Mouse (Mus musculus) small intestine, adult 2 months (tissue): Measurements from ENCODE around the gene Nectin2. TPM values are rescaled to one million over a fixed set of nuclear protein-coding genes. Genes with fewer than 3 reads are reported as not detected.
A peak's percentile ranks its signal among the peaks of the same experiment; 100 is the strongest.

ENCODE experiments used
- H3K27ac ChIP-seq: fragments of 200-500 bp; 2 replicates; pipeline ENCODE4 v1.5.1; 2012; ENCODE audit warnings: low read depth, low read length, control low read depth, inconsistent platforms; ENCODE audit not compliant: insufficient read depth
- H3K27me3 ChIP-seq: fragments of 200-500 bp; 2 replicates; pipeline ENCODE4 v1.6.1; 2012; ENCODE audit warnings: mild to moderate bottlenecking, moderate library complexity, low read length, inconsistent platforms; ENCODE audit not compliant: control insufficient read depth, insufficient read depth
- H3K36me3 ChIP-seq: fragments of 200-500 bp; 2 replicates; pipeline ENCODE4 v1.6.1; 2012; ENCODE audit warnings: mild to moderate bottlenecking, low read length, control low read depth, inconsistent platforms; ENCODE audit not compliant: control insufficient read depth, insufficient read depth
- H3K4me1 ChIP-seq: fragments of 200-500 bp; 2 replicates; pipeline ENCODE4 v1.6.1; 2012; ENCODE audit warnings: low read length, inconsistent platforms, mixed read lengths; ENCODE audit not compliant: control insufficient read depth, insufficient read depth, insufficient read length
- H3K4me3 ChIP-seq: fragments of 200-500 bp; 2 replicates; pipeline ENCODE4 v1.5.1; 2012; ENCODE audit warnings: low read depth, mild to moderate bottlenecking, control low read depth, inconsistent platforms, low read length, moderate library complexity
- CTCF ChIP-seq: fragments of 200-500 bp; IDR thresholded peaks from 2 replicates; pipeline ENCODE4 v1.5.1; 2012; ENCODE audit warnings: low read depth, mild to moderate bottlenecking, control low read depth, inconsistent platforms, low read length, moderate library complexity, mixed read lengths; ENCODE audit not compliant: insufficient replicate concordance, insufficient read length; ENCODE audit errors: extremely low read depth
- POLR2A ChIP-seq: fragments of 200-500 bp; IDR thresholded peaks from 2 replicates; pipeline ENCODE4 v1.6.1; 2012; ENCODE audit warnings: low read depth, mild to moderate bottlenecking, control low read depth, inconsistent platforms, low read length, moderate library complexity
- WGBS: fragments of 180-500 bp; shearing (Covaris S2); methylation state at CpG from one replicate; pipeline ENCODE4 v1.1.7; 2018; 5-methylcytosine and 5-hydroxymethylcytosine counted together
- polyA plus RNA-seq: library from polyadenylated mRNA; depleted of rRNA; stranded (reverse); fragments of >200 nt; gene quantifications from 2 replicates; pipeline ENCODE4 v1.2.3, GENCODE M21; 2012; rRNA removed

The Nectin2 gene
- polyA plus RNA-seq, 1 experiment: 208 TPM

DNA sequence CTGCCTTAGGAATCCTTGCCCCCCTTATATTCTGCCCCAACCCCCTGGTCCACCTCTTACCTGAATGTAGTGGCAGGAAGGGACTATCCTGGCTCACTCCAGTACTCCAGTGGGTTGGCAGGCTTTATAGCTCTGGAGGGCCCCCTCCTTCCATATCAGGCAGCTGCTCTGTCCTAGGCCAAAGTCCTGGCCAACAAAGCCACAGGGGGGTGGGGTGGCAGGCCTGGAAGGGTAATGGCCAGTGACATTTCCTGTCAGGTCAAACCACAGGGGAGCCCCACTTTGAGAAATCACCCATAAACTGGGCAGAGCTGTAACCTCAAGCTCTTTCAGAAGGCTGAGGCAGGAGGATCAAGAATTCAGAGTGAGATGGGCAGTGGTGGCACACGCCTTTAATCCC, 73.6 kb downstream of the Nectin2 start:
- no peak for TF ChIP-seq POLR2A
- no peaks in the 10 kb centered on the region for H3K36me3 ChIP-seq
- peaks cover 37% of the 10 kb centered on the region for H3K4me1 ChIP-seq
- peak overlapping the region; percentile 82 for H3K27ac ChIP-seq
- H3K4me3 ChIP-seq: peak overlapping the region; percentile 52
- H3K27me3 ChIP-seq: no peaks in the 10 kb centered on the region
- 66% methylated on average over 1 of the region's 1 CpGs for WGBS

DNA sequence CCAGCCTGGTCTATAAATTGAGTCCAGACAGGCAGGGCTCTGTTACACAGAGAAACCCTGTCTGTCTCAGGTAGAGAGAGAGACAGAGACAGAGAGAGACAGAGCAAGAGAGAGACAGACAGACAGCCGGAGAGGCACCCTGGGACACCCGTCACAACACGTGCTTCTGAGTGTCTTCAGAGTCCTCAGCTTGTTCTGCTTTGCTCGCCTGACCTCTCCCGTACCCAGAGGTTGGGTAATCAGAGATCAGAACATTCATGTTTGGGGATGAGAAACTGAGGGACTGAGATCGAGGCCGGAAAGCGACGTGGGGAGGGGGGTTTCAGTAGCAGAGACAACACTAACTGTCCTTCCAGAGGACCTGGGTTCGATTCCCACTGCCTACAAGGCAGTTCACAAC, 74.5 kb downstream of the Nectin2 start:
- TF ChIP-seq POLR2A (no peak), CTCF (no peak)
- peaks cover 31% of the 10 kb centered on the region for H3K4me1 ChIP-seq
- H3K27ac ChIP-seq: peak overlapping the region; percentile 82
- H3K4me3 ChIP-seq: peak overlapping the region; percentile 51
- 78% methylated on average over 10 of the region's 10 CpGs for WGBS
- H3K27me3 ChIP-seq: no peaks in the 10 kb centered on the region
- no peaks in the 10 kb centered on the region for H3K36me3 ChIP-seq

DNA sequence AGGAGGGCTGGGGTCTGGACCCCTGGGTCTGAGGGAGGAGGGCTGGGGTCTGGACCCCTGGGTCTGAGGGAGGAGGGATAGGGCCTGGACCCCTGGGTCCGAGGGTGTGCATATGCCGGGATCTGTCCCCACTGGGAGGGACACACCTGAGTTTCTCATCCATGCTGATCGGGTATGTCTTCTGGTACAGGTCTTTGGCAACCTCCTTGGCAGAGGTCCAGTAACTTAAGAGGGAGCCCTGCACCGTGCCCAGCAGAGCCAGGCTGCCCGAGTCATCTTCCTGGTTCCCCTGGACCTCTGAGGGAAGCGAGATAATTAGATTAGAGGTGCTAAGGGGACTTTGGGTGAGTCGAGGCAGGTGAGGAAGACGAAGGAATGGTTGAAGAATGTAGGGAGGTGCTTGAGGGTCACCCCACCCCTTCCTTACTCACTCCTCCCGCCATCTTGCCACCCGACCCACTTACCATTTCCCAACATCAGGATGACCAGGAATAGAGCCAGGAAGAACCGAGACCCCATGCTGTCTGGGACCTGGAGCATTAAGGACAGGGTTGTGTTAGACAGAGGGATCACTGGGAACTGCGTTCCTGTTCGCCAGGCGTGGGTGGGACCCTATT, 77.1 kb downstream of the Nectin2 start:
- Histone ChIP-seq H3K27ac (no peak overlapping the region), H3K27me3 (no peaks in the 10 kb centered on the region), H3K4me3 (no peak overlapping the region), H3K4me1 (peaks cover 23% of the 10 kb centered on the region), H3K36me3 (no peaks in the 10 kb centered on the region)
- TF ChIP-seq CTCF (no peak), POLR2A (no peak)
- WGBS: 44% methylated on average over 14 of the region's 14 CpGs

DNA sequence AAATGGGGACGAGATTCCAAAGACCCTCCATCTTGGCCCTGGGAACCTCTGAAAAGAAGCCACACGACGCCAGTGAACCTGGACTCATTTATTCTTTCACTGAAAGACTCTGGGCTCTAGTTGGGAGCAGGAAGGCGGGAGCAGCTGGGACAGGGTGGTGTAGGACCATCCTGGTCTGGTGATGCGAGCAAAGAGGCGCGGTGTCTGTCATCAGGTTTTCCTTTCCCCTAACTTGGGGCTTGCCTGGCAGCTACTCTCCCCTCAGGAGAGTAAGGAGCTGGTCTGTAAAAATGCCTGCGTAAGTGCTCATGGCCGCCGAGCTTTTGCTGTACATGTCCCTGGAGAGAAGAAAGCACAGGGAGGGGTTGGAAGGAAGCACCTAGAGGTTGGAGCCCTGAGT, 78.8 kb downstream of the Nectin2 start:
- Histone ChIP-seq H3K27ac (no peak overlapping the region), H3K36me3 (no peaks in the 10 kb centered on the region), H3K4me3 (no peak overlapping the region), H3K4me1 (peaks cover 11% of the 10 kb centered on the region), H3K27me3 (no peaks in the 10 kb centered on the region)
- TF ChIP-seq CTCF (no peak), POLR2A (no peak)
- WGBS: 87% methylated on average over 10 of the region's 10 CpGs

DNA sequence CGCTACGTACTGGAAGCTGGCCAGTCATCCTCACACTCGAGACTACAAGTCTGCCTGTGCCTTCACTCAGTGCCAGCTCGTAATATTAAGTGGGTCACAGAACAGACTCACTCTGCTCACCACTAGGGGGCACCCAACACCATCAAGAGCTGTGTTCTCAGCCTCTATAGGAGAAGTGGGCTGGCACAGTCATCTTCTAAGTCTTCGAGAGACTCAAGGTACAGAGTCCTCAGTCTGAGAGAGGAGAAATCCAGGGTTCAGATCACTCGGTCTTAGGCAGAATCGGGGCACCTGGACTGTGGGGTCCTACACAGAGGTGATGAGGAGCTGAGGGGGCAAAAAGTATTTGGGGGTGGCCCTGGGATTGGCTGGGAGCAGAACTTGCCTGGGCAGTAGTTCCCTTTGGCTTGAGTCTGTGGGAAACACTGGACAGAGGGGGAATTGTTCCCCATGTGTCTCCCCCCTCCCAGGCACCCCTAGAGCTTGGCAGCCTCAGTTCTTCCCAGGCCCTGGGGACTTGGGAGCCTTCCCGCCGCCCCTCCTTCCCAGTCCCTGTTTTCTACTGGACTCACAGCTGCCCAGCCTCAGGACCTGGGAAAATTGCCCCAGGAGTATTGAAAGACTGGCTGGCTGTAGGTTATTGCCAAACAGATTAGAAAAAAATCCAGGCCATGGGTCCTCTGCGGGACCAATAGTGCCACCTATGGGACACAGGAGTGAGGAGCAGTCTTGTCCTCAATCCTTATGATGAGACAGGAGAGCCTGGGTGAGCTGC, 81.1 kb downstream of the Nectin2 start:
- peak overlapping the region; percentile 71 for H3K27ac ChIP-seq
- no peaks in the 10 kb centered on the region for H3K27me3 ChIP-seq
- 7% methylated on average over 10 of the region's 10 CpGs for WGBS
- peaks cover 4% of the 10 kb centered on the region; the same call in 1 of the 2 replicates for H3K4me1 ChIP-seq
- H3K4me3 ChIP-seq: peak overlapping the region; percentile 27
- no peaks in the 10 kb centered on the region for H3K36me3 ChIP-seq
- peak; percentile 88; the same call in 1 of the 2 replicates for TF ChIP-seq CTCF
- TF ChIP-seq POLR2A: no peak

DNA sequence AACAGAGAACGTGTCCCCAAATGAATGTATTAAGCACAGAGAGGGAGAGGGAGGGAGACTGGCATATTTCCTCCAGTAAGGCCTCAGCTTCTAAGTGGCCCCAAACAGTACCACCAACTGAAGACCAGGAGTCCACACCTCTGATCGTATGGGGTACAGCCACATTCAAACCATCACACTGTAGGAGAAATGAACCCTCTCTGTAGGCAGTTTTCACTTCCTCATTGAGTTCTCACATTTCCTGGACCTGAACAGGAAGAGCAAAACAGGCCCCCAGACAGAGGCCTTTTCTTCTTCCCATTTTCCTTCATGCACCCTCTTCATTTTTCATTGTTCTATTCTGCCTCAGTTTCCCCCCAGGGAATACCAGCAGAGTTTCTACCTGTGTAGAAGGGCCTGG, 82.8 kb downstream of the Nectin2 start:
- no peaks in the 10 kb centered on the region for H3K36me3 ChIP-seq
- H3K27ac ChIP-seq: 0 out of 2 replicates have a peak overlapping the region, but pooled peaks have one; percentile 5
- WGBS: 81% methylated on average over 2 of the region's 2 CpGs
- H3K4me3 ChIP-seq: no peak overlapping the region
- peaks cover 10% of the 10 kb centered on the region; the same call in 1 of the 2 replicates for H3K4me1 ChIP-seq
- no peaks in the 10 kb centered on the region for H3K27me3 ChIP-seq
- TF ChIP-seq POLR2A (no peak), CTCF (no peak)

DNA sequence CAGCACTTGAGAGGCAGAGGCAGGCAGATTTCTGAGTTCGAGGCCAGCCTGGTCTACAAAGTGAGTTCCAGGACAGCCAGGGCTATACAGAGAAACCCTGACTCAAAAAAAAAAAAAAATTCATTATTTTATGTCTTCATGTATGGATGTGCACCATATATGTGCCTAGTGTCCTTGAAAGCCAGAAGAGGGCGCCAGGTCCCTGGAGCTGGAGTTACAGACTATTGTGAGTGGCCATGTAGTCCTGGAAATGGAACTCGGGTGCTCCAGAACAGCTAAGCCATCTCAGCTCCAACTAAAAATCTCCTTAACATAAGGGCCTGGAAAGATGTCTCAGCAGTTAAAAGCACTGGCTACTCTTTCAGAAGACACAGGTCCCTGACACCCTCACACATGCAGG, 83.5 kb downstream of the Nectin2 start:
- WGBS: 81% methylated on average over 3 of the region's 3 CpGs
- no peak overlapping the region for H3K4me3 ChIP-seq
- no peaks in the 10 kb centered on the region for H3K27me3 ChIP-seq
- peak; percentile 23; the same call in 1 of the 2 replicates for TF ChIP-seq CTCF
- TF ChIP-seq POLR2A: no peak
- peaks cover 10% of the 10 kb centered on the region; the same call in 1 of the 2 replicates for H3K4me1 ChIP-seq
- no peak overlapping the region for H3K27ac ChIP-seq
- H3K36me3 ChIP-seq: peaks cover 1% of the 10 kb centered on the region

Other genes with a start within 250 kb of the Nectin2 start
- 11.9 and 24.9 TPM in 2 replicates for gene Bloc1s3, start 242.1 kb downstream of the Nectin2 start, polyA plus RNA-seq
- 56.3 and 120 TPM in 2 replicates for gene Trappc6a, start 242.1 kb downstream of the Nectin2 start, polyA plus RNA-seq
- gene Nkpd1, start 232.6 kb downstream of the Nectin2 start, polyA plus RNA-seq: 0.23 and 0.43 TPM in 2 replicates
- gene Ppp1r37, start 187.4 kb downstream of the Nectin2 start, polyA plus RNA-seq: 57.9 and 115 TPM in 2 replicates
- gene Zfp296, start 173.2 kb downstream of the Nectin2 start, polyA plus RNA-seq: 3.0 and 3.7 TPM in 2 replicates
- gene Gemin7, start 172.9 kb downstream of the Nectin2 start, polyA plus RNA-seq: 85.5 and 146 TPM in 2 replicates
- 91.6 and 184 TPM in 2 replicates for gene Clasrp, start 146.0 kb downstream of the Nectin2 start, polyA plus RNA-seq
- 47.2 and 144 TPM in 2 replicates for gene Relb, start 121.0 kb downstream of the Nectin2 start, polyA plus RNA-seq
- 70.5 and 141 TPM in 2 replicates for gene Clptm1, start 85.5 kb downstream of the Nectin2 start, polyA plus RNA-seq
- gene Apoc2, start 72.5 kb downstream of the Nectin2 start, polyA plus RNA-seq: 1,337 and 1,661 TPM in 2 replicates
- gene Gm44805, start 69.1 kb downstream of the Nectin2 start, polyA plus RNA-seq: 0.37 and 0.69 TPM in 2 replicates
- 0.33 and 1.4 TPM in 2 replicates for gene Apoc4, start 69.0 kb downstream of the Nectin2 start, polyA plus RNA-seq
- not detected in 2 replicates for gene Apoc1, start 57.8 kb downstream of the Nectin2 start, polyA plus RNA-seq
- gene Apoe, start 51.3 kb downstream of the Nectin2 start, polyA plus RNA-seq: 591 and 688 TPM in 2 replicates
- 62.8 and 72.9 TPM in 2 replicates for gene Tomm40, start 35.0 kb downstream of the Nectin2 start, polyA plus RNA-seq
- gene Bcam, start 20.5 kb upstream of the Nectin2 start, polyA plus RNA-seq: 18.6 and 20.3 TPM in 2 replicates
- gene Cblc, start 46.3 kb upstream of the Nectin2 start, polyA plus RNA-seq: 56.7 and 145 TPM in 2 replicates
- gene Bcl3, start 72.3 kb upstream of the Nectin2 start, polyA plus RNA-seq: 169 and 226 TPM in 2 replicates
- 0.13 TPM in 1 of 2 replicates, not detected in the other for gene Gm19345, start 101.5 kb upstream of the Nectin2 start, polyA plus RNA-seq
- gene Ceacam16, start 110.8 kb upstream of the Nectin2 start, polyA plus RNA-seq: 0.47 and 1.3 TPM in 2 replicates
- gene Ceacam19, start 137.5 kb upstream of the Nectin2 start, polyA plus RNA-seq: not detected in 2 replicates
- gene Pvr, start 170.7 kb upstream of the Nectin2 start, polyA plus RNA-seq: 5.7 and 14.3 TPM in 2 replicates
- 87.9 and 185 TPM in 2 replicates for gene Igsf23, start 200.3 kb upstream of the Nectin2 start, polyA plus RNA-seq
- 48.9 and 179 TPM in 2 replicates for gene Ceacam20, start 214.9 kb upstream of the Nectin2 start, polyA plus RNA-seq
- gene Nlrp9b, start 241.0 kb upstream of the Nectin2 start, polyA plus RNA-seq: 1.8 and 6.6 TPM in 2 replicates